Comparison of ENCODE assay signal across 10 mouse cellular contexts in genomic region chr10:125970500-125970899, GRCm38 (mm10). TPM values are rescaled to one million over a fixed set of nuclear protein-coding genes. Genes with fewer than 3 reads are reported as not detected.
DNase-seq lines count a peak whose midpoint lies in the region; ATAC-seq lines count a peak whose summit lies in the region.
"Had no signal": no experiment of that assay in that cellular context is flagged by ENCODE, and none has a peak within 500 bp of the region (broad histone marks: within the 10 kb centered on the region; RNA-seq: fewer than 3 reads in every experiment).

No protein-coding gene starts in this region.

- H3K9ac ChIP-seq in midbrain, embryonic 15.5 days, result no peak overlapping the region
- H3K9ac ChIP-seq in midbrain, embryonic 16.5 days (ENCODE audit: low read depth, low read length), result no peak overlapping the region
- H3K9ac ChIP-seq in kidney, embryonic 15.5 days, result peak overlapping the region; percentile 33
- H3K9ac ChIP-seq in stomach, embryonic 15.5 days, result 0 out of 2 replicates have a peak overlapping the region, but pooled peaks have one; percentile 17
- H3K9ac ChIP-seq: midbrain, embryonic 12.5 days had no signal

- peaks cover 31% of the 10 kb centered on the region for H3K4me1 ChIP-seq in midbrain, embryonic 15.5 days
- peaks cover 24% of the 10 kb centered on the region for H3K4me1 ChIP-seq in midbrain, embryonic 16.5 days (ENCODE audit: control insufficient read depth, insufficient read depth, low read length)
- H3K4me1 ChIP-seq in kidney, embryonic 15.5 days, result peaks cover 26% of the 10 kb centered on the region
- peaks cover 4% of the 10 kb centered on the region; the same call in 1 of the 2 replicates for H3K4me1 ChIP-seq in stomach, embryonic 15.5 days

- no peak for ATAC-seq in midbrain, embryonic 15.5 days (replicated peaks)
- ATAC-seq in midbrain, embryonic 16.5 days, result no peak
- ATAC-seq in kidney, embryonic 15.5 days (replicated peaks; ENCODE audit: low FRiP score), result no peak
- ATAC-seq in stomach, embryonic 15.5 days (ENCODE audit: insufficient read depth, low FRiP score, low read depth), result no peak
- ATAC-seq in inflammation-experienced regulatory T-cells, adult 6 months, result no peak

- no peaks in the 10 kb centered on the region for H3K9me3 ChIP-seq in midbrain, embryonic 15.5 days
- H3K9me3 ChIP-seq in midbrain, embryonic 16.5 days (replicated peaks; ENCODE audit: control insufficient read depth, low read length, poor library complexity, severe bottlenecking), result no peaks in the 10 kb centered on the region
- H3K9me3 ChIP-seq in kidney, embryonic 15.5 days (replicated peaks), result no peaks in the 10 kb centered on the region
- H3K9me3 ChIP-seq in stomach, embryonic 15.5 days, result no peaks in the 10 kb centered on the region
- H3K9me3 ChIP-seq: midbrain, embryonic 12.5 days had no signal

- H3K4me2 ChIP-seq in midbrain, embryonic 15.5 days, result 0 out of 2 replicates have a peak overlapping the region, but pooled peaks have one; percentile 6
- no peak overlapping the region for H3K4me2 ChIP-seq in midbrain, embryonic 16.5 days (ENCODE audit: low read length)
- peak overlapping the region; percentile 71 for H3K4me2 ChIP-seq in kidney, embryonic 15.5 days
- peak overlapping the region; percentile 72 for H3K4me2 ChIP-seq in stomach, embryonic 15.5 days
- H3K4me2 ChIP-seq: midbrain, embryonic 12.5 days had no signal

- no peak overlapping the region for H3K27ac ChIP-seq in midbrain, embryonic 15.5 days
- no peak overlapping the region for H3K27ac ChIP-seq in midbrain, embryonic 16.5 days (ENCODE audit: low read length)
- peak overlapping the region; percentile 71 for H3K27ac ChIP-seq in kidney, embryonic 15.5 days
- H3K27ac ChIP-seq in stomach, embryonic 15.5 days, result peak overlapping the region; percentile 95
- H3K27ac ChIP-seq: midbrain, embryonic 12.5 days had no signal

- H3K36me3 ChIP-seq in midbrain, embryonic 15.5 days (replicated peaks), result no peaks in the 10 kb centered on the region
- no peaks in the 10 kb centered on the region for H3K36me3 ChIP-seq in midbrain, embryonic 16.5 days (ENCODE audit: control insufficient read depth, insufficient read depth, low read length)
- H3K36me3 ChIP-seq in kidney, embryonic 15.5 days, result peaks cover 23% of the 10 kb centered on the region
- H3K36me3 ChIP-seq in stomach, embryonic 15.5 days, result peaks cover 4% of the 10 kb centered on the region; the same call in 1 of the 2 replicates

- WGBS in midbrain, embryonic 15.5 days, result 63% methylated on average over 4 of the region's 4 CpGs
- 64% methylated on average over 4 of the region's 4 CpGs for WGBS in midbrain, embryonic 16.5 days
- 20% methylated on average over 4 of the region's 4 CpGs for WGBS in kidney, embryonic 15.5 days
- 24% methylated on average over 4 of the region's 4 CpGs for WGBS in stomach, embryonic 15.5 days

- DNase-seq in gastrocnemius, adult 18-20 months (ENCODE audit: low spot score), result peak; percentile 26
- DNase-seq in gastrocnemius, adult 8-10 months (ENCODE audit: low spot score in 2 of 2), result no peak
- no peak for DNase-seq in layer of hippocampus, adult 9-10 months (ENCODE audit: low spot score)
- DNase-seq: layer of hippocampus, postnatal 36 days had no signal

- no peak overlapping the region for H3K4me3 ChIP-seq in midbrain, embryonic 15.5 days
- no peak overlapping the region for H3K4me3 ChIP-seq in midbrain, embryonic 16.5 days (ENCODE audit: low read depth, low read length)
- peak overlapping the region; percentile 24 for H3K4me3 ChIP-seq in kidney, embryonic 15.5 days (replicated peaks)
- H3K4me3 ChIP-seq in stomach, embryonic 15.5 days (replicated peaks), result peak overlapping the region; percentile 21; the same call in 1 of the 2 replicates
- H3K4me3 ChIP-seq: midbrain, embryonic 12.5 days had no signal

- H3K27me3 ChIP-seq in midbrain, embryonic 15.5 days (replicated peaks), result no peaks in the 10 kb centered on the region
- no peaks in the 10 kb centered on the region for H3K27me3 ChIP-seq in midbrain, embryonic 16.5 days (ENCODE audit: control insufficient read depth, insufficient read depth, low read depth, low read length)
- H3K27me3 ChIP-seq in kidney, embryonic 15.5 days, result no peaks in the 10 kb centered on the region
- H3K27me3 ChIP-seq in stomach, embryonic 15.5 days (replicated peaks), result no peaks in the 10 kb centered on the region
- H3K27me3 ChIP-seq: midbrain, embryonic 12.5 days had no signal

RNA-seq across cellular contexts. Expression of gene Lrig3, which starts 4.5 kb away (rescaled TPM):
- total RNA-seq in gastrocnemius, adult 18-20 months (2021), result 1 to 10 TPM; 2.8 to 3.2 TPM
- total RNA-seq in gastrocnemius, adult 8-10 months (2022), result 1 to 10 TPM; 3.0 to 4.0 (median 3.6) TPM
- polyA plus RNA-seq in midbrain, embryonic 15.5 days (2015; fragmentation: Nextera tagmentation; extraction: Ambion mirVana), result 4.0 and 4.1 TPM in 2 replicates
- polyA plus RNA-seq in midbrain, embryonic 16.5 days (2015; fragmentation: Nextera tagmentation; extraction: Ambion mirVana), result 2.7 and 2.9 TPM in 2 replicates
- 22.6 and 24.0 TPM in 2 replicates for polyA plus RNA-seq in kidney, embryonic 15.5 days (2015; fragmentation: Nextera tagmentation; extraction: Ambion mirVana)
- 19.4 and 21.5 TPM in 2 replicates for polyA plus RNA-seq in stomach, embryonic 15.5 days (2015; fragmentation: Nextera tagmentation; extraction: Ambion mirVana)
- polyA plus RNA-seq in inflammation-experienced regulatory T-cells, adult 6 months (2017; shearing (Covaris generic)), result not detected

Comparison
In these comparisons a context has a peak if more than half of its experiments do, and no peak if none do; other contexts are left out.
1. H3K27ac ChIP-seq: peak in kidney, embryonic 15.5 days (single experiment) and stomach, embryonic 15.5 days (single experiment); none in midbrain, embryonic 15.5 days (single experiment) and midbrain, embryonic 16.5 days (single experiment).
2. H3K4me3 ChIP-seq: peak in kidney, embryonic 15.5 days (single experiment) and stomach, embryonic 15.5 days (single experiment); none in midbrain, embryonic 15.5 days (single experiment) and midbrain, embryonic 16.5 days (single experiment).
3. H3K9ac ChIP-seq: peak in kidney, embryonic 15.5 days (single experiment) and stomach, embryonic 15.5 days (single experiment); none in midbrain, embryonic 15.5 days (single experiment) and midbrain, embryonic 16.5 days (single experiment).